Mouse (Mus musculus) C2C12 (cell line): ENCODE measurements around the gene Nme7. TPM values are rescaled to one million over a fixed set of nuclear protein-coding genes. Genes with fewer than 3 reads are reported as not detected.

Experiments used
- H3K27me3 ChIP-seq: one replicate; pipeline ENCODE4 v1.6.1; 2011; ENCODE audit not compliant: control insufficient read depth, insufficient read depth, insufficient read length
- H3K36me3 ChIP-seq: one replicate; pipeline ENCODE4 v1.6.1; 2011; ENCODE audit not compliant: control insufficient read depth, insufficient read depth
- H3K4me3 ChIP-seq: one replicate; pipeline ENCODE4 v1.5.1; 2011; ENCODE audit warnings: mild to moderate bottlenecking, control low read depth; ENCODE audit not compliant: poor library complexity, insufficient read depth, severe bottlenecking
- H3K79me2 ChIP-seq: one replicate; pipeline ENCODE4 v1.6.1; 2011; ENCODE audit not compliant: control insufficient read depth, insufficient read depth
- H3K79me3 ChIP-seq: one replicate; pipeline ENCODE4 v1.6.1; 2011; ENCODE audit warnings: low read depth, control low read depth
- H3ac ChIP-seq: one replicate; pipeline ENCODE3; 2011; ENCODE audit warnings: low read depth; ENCODE audit not compliant: control insufficient read depth, insufficient read length
- CEBPB ChIP-seq: IDR thresholded peaks from one replicate; pipeline ENCODE4 v1.6.1; 2011; ENCODE audit warnings: low read depth, mild to moderate bottlenecking, control low read depth, moderate library complexity
- CTCF ChIP-seq: IDR thresholded peaks from one replicate; pipeline ENCODE4 v1.5.1; 2011; ENCODE audit not compliant: control insufficient read depth, insufficient read depth, insufficient read length
- FOSL1 ChIP-seq: IDR thresholded peaks from one replicate; pipeline ENCODE4 v1.8.0; 2011; ENCODE audit warnings: mild to moderate bottlenecking, low read length; ENCODE audit not compliant: poor library complexity, insufficient read depth, severe bottlenecking
- MAX ChIP-seq: IDR thresholded peaks from one replicate; pipeline ENCODE4 v1.6.1; 2011; ENCODE audit warnings: mild to moderate bottlenecking, control low read depth
- MYOD1 ChIP-seq: IDR thresholded peaks from one replicate; pipeline ENCODE4 v1.6.1; 2011; ENCODE audit warnings: low read depth; ENCODE audit not compliant: control insufficient read depth, insufficient read length
- MYOG ChIP-seq: IDR thresholded peaks from one replicate; pipeline ENCODE4 v1.6.1; 2011; ENCODE audit not compliant: control insufficient read depth, insufficient read length; ENCODE audit errors: extremely low read depth
- USF1 ChIP-seq: IDR thresholded peaks from one replicate; pipeline ENCODE4 v1.6.1; 2011; ENCODE audit warnings: low read depth, mild to moderate bottlenecking, control low read depth, moderate library complexity
- polyA plus RNA-seq: library from polyadenylated mRNA; unstranded; fragments of >200 nt; fragmentation: generic; extraction: Trizol; gene quantifications from one replicate; pipeline ENCODE4 v1.2.1, GENCODE M21; 2012; ENCODE audit warnings: missing spikeins

The Nme7 gene
- polyA plus RNA-seq, 1 experiment: 19.0 TPM

GRCm38 (mm10) chr1:164417604-164418003 lies 113.7 kb downstream of the Nme7 start:
- Histone ChIP-seq H3K36me3 (peaks cover 6% of the 10 kb centered on the region), H3K79me2 (no peaks in the 10 kb centered on the region), H3ac (no peak overlapping the region), H3K79me3 (no peaks in the 10 kb centered on the region), H3K4me3 (no peak overlapping the region), H3K27me3 (no peaks in the 10 kb centered on the region)
- TF ChIP-seq CEBPB (no peak), MYOG (no peak), FOSL1 (no peak), MAX (no peak), MYOD1 (no peak), USF1 (no peak), CTCF (no peak)

- no peak overlapping the region for H3K4me3 ChIP-seq
- no peaks in the 10 kb centered on the region for H3K79me2 ChIP-seq
- no peaks in the 10 kb centered on the region for H3K27me3 ChIP-seq
- TF ChIP-seq CTCF (no peak), CEBPB (no peak), USF1 (no peak), MYOG (no peak), MYOD1 (no peak), MAX (no peak), FOSL1 (no peak)
- no peak overlapping the region for H3ac ChIP-seq
- no peaks in the 10 kb centered on the region for H3K79me3 ChIP-seq
- H3K36me3 ChIP-seq: no peaks in the 10 kb centered on the region
These were observed 114.4 kb downstream of the Nme7 start for GRCm38 (mm10) chr1:164418320-164418719.

- Histone ChIP-seq H3K27me3 (no peaks in the 10 kb centered on the region), H3ac (no peak overlapping the region), H3K4me3 (no peak overlapping the region), H3K79me2 (no peaks in the 10 kb centered on the region), H3K36me3 (no peaks in the 10 kb centered on the region), H3K79me3 (no peaks in the 10 kb centered on the region)
- TF ChIP-seq MYOD1: no peak
- TF ChIP-seq FOSL1: no peak
- no peak for TF ChIP-seq CEBPB
- TF ChIP-seq MAX: no peak
- TF ChIP-seq MYOG: no peak
- TF ChIP-seq CTCF: no peak
- TF ChIP-seq USF1: no peak
These were observed 115.5 kb downstream of the Nme7 start for GRCm38 (mm10) chr1:164419401-164419800.

- H3K36me3 ChIP-seq: no peaks in the 10 kb centered on the region
- no peaks in the 10 kb centered on the region for H3K79me2 ChIP-seq
- H3K27me3 ChIP-seq: no peaks in the 10 kb centered on the region
- TF ChIP-seq USF1: no peak
- TF ChIP-seq MAX: no peak
- no peak for TF ChIP-seq MYOG
- no peak for TF ChIP-seq CEBPB
- no peak for TF ChIP-seq FOSL1
- no peak for TF ChIP-seq MYOD1
- no peak for TF ChIP-seq CTCF
- no peaks in the 10 kb centered on the region for H3K79me3 ChIP-seq
- no peak overlapping the region for H3K4me3 ChIP-seq
- H3ac ChIP-seq: no peak overlapping the region
These were observed 116.9 kb downstream of the Nme7 start for GRCm38 (mm10) chr1:164420623-164421354.

- H3K4me3 ChIP-seq: no peak overlapping the region
- H3K27me3 ChIP-seq: no peaks in the 10 kb centered on the region
- H3K36me3 ChIP-seq: no peaks in the 10 kb centered on the region
- no peaks in the 10 kb centered on the region for H3K79me2 ChIP-seq
- no peak overlapping the region for H3ac ChIP-seq
- TF ChIP-seq MYOG: no peak
- no peak for TF ChIP-seq FOSL1
- TF ChIP-seq USF1: no peak
- TF ChIP-seq CTCF: no peak
- TF ChIP-seq MYOD1: no peak
- no peak for TF ChIP-seq CEBPB
- TF ChIP-seq MAX: no peak
- no peaks in the 10 kb centered on the region for H3K79me3 ChIP-seq
These were observed 122.3 kb downstream of the Nme7 start for GRCm38 (mm10) chr1:164426227-164426626.

DNA sequence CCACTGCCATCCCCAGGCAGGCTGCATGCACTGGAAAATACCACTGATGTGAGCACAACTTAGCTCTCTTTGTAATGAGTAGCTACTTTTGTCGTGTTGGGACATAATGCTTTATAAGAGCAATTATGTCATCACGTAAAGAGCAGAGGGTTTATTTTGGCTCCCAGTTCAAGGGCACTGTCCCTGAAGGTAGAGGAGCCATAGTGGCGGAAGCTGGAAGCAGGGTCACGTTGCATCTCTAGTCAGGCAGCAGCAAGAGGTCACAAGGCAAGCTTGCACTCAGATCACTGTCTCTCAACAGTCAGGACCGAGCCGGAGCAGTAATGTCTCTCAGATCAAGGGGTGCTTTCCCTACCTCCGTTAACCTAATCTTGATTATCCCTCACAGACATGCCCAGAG lies 123.9 kb downstream of the Nme7 start:
- H3K79me3 ChIP-seq: no peaks in the 10 kb centered on the region
- TF ChIP-seq CEBPB: no peak
- H3K36me3 ChIP-seq: no peaks in the 10 kb centered on the region
- no peaks in the 10 kb centered on the region for H3K27me3 ChIP-seq
- H3K79me2 ChIP-seq: no peaks in the 10 kb centered on the region
- H3ac ChIP-seq: no peak overlapping the region
- H3K4me3 ChIP-seq: no peak overlapping the region
